Mouse (Mus musculus) liver, embryonic 14.5 days (tissue): ENCODE data around the gene Tspan3.

Source experiments
- CTCF ChIP-seq: IDR thresholded peaks from 2 replicates; pipeline ENCODE4 v1.5.1; 2016; ENCODE audit warnings: antibody characterized with exemption, low read depth, control low read depth
- EP300 ChIP-seq: IDR thresholded peaks from 2 replicates; pipeline ENCODE4 v1.6.1; 2016; ENCODE audit warnings: antibody characterized with exemption, low read depth

DNA sequence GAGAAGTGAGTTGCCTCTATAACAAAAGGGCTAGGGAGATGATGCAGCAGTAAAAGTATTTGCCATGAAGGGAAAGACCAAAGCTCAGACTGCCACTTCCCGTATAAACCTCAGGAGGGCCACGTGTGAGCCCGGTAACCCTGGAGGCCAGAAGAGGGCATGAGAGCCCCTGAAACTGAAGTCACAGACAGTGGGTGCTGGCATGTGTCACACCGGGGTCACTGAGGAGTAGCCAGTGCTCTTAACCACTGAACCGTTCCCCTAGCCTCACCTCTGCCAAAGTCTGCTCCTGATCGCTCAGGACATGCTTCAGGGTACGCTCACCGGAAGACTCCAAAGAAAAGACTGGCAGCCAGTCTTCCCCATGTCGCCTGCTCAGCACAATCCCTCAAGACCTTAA is 23.5 kb downstream of the Tspan3 start:
- TF ChIP-seq EP300 (no peak), CTCF (peak; percentile 30)
